Mouse (Mus musculus) ovary, postnatal 36 days (tissue): ENCODE results near the gene Gdf1.

Experiments
- DNase-seq: peaks from one replicate; pipeline ENCODE4 v3.0.0; 2022; ENCODE audit warnings: low spot score, mixed read lengths

Gdf1 gene

GRCm38 (mm10) chr8:70366588-70366987 is 37.0 kb downstream of the Gdf1 start:
- no peak for DNase-seq

DNA sequence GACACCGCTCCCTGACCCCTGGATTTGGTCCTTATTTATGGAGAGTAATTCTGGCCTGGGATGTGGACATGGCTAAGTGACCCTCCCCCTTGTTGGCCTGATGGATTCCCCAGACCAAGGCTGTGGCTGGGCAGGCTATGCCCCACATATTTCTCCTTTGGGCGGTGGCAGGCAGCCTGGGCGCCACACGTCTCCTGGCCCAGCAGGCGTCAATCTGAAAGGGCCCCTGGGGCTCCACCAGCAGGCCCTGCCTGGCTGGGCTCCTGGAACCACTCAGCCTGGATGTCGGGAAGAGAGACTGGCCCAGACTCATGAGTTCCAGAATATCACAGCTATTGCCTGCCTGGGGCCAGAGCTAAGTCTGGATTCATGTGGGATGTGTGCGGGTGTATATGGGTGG is 40.9 kb downstream of the Gdf1 start:
- DNase-seq = no peak

GRCm38 (mm10) chr8:70371951-70372350 is 42.3 kb downstream of the Gdf1 start:
- DNase-seq = no peak

GRCm38 (mm10) chr8:70373397-70374317 is 44.0 kb downstream of the Gdf1 start, which contains the start of gene Comp:
Comp (plus strand) TSS chr8:70373558.
- no peak for DNase-seq

- peak; percentile 80 for DNase-seq
These were observed 44.8 kb downstream of the Gdf1 start for GRCm38 (mm10) chr8:70374318-70374927.

DNA sequence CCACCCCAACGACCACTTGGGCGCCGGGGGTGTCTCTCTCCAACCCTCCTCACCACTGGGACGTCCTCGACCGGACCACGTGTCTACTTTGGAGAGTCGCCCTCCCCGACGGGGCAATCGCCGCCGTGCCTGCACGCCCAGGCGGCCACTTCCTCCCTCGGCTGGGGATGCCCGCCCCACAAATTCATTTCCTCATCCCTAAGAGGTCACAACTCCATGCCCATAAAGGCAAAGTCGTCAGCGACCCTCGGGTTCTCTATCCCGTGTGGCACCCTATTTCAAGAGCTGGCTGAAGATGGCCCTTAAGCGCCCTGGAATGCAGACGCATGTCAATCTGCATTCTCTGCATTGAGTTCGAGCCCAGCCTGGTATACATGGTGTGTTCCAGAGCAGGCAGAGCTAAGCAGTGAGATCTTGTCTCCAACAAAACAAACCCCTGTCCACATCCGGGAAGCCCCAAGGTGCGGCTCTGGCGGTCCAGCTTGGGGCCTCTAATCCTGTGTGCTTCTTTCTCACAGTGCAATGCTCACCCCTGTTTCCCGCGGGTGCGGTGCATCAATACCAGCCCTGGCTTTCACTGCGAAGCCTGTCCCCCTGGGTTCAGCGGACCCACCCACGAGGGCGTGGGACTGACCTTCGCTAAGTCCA is 45.7 kb downstream of the Gdf1 start:
- no peak for DNase-seq

GRCm38 (mm10) chr8:70376275-70376741 is 46.7 kb downstream of the Gdf1 start:
- no peak for DNase-seq

DNA sequence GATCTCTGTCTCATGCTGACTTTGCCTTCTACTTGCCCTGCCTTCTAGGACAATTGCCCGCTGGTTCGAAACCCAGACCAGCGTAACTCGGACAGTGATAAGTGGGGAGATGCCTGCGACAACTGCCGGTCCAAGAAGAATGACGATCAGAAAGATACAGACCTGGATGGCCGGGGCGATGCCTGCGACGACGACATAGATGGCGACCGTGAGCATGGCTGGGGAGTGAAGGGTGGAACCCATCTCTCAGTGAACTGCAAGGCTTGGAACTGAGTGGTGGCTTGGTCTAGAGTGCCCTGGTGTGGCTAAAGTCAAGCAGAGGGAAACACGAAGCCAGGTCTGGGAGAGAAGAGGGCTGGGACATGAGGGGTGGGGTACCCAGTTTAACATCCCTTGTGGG is 47.4 kb downstream of the Gdf1 start:
- DNase-seq = no peak

DNA sequence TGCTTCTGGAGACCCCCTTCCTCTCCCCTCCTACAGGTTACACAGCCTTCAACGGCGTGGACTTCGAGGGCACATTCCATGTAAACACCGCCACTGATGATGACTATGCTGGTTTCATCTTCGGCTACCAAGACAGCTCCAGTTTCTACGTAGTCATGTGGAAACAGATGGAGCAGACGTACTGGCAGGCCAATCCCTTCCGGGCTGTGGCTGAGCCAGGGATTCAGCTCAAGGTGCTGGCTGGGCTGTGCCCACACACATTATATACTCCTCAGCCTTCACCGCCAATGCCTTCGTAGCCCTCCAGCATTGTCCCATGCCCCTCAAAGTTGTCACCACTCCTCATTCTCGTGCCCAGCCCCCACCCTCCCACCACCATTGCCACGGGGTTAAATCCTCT is 50.5 kb downstream of the Gdf1 start:
- DNase-seq = no peak
